Mouse (Mus musculus): Measurements from ENCODE around the gene Grin1.

Grin1 gene

DNA sequence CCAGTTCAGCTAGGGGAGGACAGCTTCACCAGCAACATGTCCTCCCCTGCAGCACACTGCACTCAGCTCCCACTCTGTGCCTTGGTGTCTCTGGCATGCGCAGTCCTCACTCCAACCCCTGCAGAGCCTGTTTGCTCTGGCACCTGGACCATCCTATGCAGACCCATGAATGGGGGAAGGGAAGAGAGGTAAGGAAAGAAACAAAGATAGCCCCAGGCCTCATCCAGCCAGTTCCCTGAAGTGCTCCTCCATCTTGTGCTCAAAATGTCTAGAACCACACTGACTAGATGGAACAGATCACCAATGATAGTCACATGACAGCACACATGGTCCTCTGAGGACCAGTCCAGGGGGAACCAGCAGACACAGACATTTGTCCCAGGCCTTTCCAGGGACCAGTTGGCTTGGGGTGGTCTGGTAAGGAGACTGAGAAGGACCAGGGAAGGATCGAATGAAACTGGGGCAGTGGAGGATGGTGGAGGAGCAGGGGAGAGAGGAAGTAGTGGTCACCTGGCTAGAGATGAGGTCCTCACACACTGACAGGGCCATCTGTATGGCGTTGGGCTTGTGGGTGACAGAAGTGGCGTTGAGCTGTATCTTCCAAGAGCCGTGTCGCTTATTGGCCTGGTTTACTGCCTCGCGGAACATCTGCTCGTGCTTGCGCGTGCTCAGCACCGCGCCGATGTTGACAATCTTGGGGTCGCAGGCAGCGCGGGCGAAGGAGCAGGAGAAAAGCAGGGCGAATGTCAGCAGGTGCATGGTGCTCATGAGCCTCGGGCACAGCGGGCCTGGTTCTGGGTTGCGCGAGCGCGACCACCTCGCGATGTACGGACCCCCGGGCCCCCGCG is 644 bp downstream of the Grin1 start:
- in situ Hi-C loops (cut with MboI; ENCODE audit: low sequenced_read_pairs) = no loop called here

DNA sequence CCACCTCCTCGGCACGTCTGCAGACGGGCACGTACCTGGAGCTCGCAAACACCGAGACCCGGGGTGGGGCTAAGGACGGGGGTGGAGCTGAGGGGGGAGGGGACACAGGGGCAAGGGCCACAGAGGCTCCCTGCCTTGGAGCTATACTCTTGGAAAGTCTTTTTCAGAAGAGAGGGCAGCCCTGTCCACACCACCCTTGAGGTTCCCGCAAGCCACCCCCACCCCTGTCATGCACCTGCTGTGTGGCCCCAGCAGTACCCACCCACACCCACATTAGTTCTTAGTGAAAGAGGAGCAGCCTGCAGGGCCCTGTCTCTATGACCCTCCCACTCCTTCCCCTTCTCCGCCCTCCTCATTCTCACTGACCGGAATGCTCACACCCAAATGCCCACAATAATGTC is 7.5 kb downstream of the Grin1 start:
- in situ Hi-C loops (cut with MboI; ENCODE audit: low sequenced_read_pairs) = no loop called here

DNA sequence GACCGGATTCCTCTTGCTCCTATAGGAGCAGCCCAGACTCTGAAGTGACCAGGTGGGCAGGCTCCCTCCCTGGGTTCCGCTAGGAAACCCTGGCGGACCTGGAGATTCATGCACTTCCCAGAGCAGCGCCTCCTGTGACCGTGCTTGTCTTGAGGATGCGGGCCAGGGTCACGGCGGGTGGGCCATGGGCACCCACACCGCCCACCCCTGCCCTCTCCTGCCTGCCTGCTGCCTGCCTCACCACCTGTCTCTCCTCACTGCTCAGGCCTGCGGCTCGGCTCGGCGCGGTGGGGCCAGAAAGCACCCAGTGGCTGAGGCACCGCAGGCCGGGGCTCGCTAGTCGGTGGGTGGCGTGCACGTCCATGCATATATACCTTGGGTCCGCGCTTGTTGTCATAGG is 8.0 kb downstream of the Grin1 start:
- in situ Hi-C loops (cut with MboI; ENCODE audit: low sequenced_read_pairs) = no loop called here

DNA sequence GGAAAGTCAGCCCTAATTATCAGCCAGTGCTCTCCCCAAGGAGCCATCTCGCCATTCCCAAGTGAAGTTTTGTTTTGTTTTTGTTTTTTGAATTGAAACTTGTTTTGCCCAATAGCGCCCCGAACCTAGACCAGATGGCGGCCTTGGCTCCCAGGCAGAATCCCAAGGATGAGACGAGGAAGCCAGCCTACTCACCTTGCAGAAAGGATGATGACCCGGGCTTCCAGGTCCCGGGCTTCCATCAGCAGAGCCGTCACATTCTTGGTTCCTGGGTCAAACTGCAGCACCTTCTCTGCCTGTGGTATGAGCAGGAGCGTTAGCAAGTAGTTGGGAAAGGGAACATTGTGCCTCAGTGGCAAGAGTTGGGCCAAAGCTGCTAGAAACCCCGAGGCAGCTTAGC is 8.8 kb downstream of the Grin1 start:
- in situ Hi-C loops (cut with MboI; ENCODE audit: low sequenced_read_pairs) = no loop called here

DNA sequence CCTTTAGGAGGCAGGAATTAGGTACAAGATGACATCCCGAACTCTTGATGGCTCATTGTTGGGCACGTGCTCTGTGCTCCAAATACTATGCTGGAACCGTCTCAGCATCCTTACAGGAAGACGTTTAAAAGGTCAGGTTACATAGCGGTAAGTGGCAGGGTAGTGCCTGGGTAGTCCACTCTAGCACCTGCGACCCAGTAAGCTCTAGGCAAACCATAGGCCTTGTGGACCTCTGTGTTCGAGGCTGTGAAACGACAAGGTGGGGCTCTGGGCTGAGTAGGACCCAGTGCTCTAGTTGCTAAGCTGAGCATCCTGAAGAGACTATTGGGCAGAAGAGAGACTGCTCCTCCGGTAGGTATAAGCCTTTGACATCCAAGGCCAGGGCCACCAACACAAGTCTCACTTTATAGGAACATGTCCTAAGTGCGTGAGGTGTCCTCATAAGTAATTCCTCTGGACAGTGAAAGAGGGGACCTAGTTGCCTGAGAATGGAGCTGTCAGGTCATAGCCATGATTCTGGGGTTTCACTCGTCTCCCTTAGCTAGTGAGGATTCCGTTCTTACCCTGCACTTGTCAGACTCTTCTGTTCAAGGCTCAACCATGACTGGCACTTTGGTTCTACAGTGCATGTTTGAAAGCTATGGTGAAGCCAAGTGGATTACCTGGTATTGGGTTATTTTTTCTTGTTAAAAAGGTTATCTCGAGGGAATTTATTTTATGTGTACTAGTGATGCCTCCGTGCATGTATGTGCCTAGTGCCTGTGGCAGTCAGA is 13.2 kb downstream of the Grin1 start:
- in situ Hi-C loops (cut with MboI; ENCODE audit: low sequenced_read_pairs) = no loop called here

DNA sequence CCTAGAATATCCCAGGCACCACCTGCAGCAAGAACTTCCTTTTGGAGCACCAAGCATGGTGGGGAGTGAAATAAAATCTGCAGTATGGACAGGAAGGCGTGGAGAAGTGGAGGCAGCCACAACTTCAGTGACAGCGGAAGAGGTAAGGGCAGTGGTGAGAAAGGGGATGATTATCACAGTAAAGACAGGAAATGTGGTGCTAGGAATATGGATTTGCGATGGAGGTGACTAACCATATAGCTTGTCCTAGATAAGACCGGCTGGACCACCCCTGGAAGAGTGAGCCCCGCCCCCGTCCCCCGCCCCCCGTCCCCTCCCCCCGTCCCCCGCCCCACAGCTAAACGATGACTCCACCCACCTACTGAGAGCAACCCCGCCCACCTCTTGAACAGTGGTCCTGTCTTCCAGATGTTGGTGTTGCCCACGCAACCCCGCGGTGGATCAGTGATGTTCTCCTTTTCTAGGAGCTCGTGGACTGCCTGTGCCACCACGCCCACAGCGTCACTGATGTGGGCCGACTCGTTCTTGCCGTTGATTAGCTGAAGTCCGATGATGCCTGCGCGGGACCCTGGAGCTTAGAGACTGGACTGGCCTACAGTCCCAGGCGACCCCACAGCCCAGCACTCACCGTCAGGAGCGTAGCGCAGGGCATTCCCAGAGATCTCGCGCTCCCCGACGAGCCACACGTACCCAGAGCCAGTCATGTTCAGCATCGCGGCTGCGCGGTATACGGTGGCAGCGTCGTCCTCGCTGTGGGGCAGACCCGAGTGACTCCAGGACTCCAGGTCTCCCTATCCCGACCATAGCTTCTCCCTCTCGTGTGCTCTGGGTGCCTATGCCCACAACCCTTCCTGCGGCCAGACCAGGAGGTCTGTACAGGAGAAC is 14.1 kb downstream of the Grin1 start:
- in situ Hi-C loops (cut with MboI; ENCODE audit: low sequenced_read_pairs) = no loop called here

DNA sequence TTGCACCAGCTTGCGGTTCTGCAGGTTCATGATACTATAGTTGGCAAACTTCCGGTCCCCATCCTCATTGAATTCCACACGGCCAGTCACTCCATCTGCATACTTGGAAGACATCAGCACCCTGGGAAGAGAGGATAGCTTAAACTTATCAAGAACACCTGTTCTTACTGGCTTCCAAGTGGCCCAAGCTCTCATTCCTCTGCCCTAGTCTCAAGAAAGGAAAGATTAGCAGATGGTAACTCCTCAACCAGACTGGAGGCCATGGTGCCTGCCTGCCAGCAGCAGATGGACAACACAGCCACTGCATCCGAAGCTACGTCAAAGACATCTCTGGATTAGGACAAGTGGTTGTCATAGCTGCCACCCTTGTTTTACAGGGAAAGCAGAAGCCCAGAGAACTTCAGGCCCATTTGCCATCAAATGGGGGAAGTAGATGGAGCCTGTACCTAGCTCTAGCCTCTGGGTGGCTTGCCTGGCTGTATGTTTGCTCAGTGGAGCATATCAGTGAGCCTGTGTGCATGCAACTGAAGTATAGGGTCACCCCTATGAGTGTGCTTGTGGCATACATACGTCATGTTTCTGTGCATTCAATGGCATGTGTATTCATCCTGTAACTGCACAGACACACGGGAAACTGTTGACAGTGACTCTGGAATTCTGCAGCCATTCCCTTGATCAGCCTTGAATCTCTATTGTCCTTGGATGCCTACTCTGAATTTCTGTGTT is 14.9 kb downstream of the Grin1 start:
- in situ Hi-C loops (cut with MboI; ENCODE audit: low sequenced_read_pairs) = no loop called here

DNA sequence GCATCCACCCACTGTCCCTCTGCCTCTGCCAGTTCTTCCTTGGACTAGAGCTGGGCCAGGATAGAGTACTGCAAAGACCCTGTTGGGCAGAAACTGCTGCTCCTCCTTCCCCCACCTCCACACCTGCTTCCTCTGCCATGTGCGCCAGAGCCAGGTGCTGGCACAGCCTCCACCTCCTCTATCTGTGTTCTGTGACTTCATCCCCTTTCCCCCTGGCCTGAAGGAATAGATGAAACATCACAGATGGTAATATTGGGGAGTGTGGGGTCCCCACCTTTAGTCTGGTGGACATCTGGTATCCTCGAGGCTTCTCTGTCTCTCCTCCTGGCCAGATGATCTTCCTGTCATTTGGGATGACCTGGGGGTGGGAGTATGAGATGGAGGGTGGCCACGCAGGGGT is 15.5 kb downstream of the Grin1 start:
- in situ Hi-C loops (cut with MboI; ENCODE audit: low sequenced_read_pairs) = no loop called here

DNA sequence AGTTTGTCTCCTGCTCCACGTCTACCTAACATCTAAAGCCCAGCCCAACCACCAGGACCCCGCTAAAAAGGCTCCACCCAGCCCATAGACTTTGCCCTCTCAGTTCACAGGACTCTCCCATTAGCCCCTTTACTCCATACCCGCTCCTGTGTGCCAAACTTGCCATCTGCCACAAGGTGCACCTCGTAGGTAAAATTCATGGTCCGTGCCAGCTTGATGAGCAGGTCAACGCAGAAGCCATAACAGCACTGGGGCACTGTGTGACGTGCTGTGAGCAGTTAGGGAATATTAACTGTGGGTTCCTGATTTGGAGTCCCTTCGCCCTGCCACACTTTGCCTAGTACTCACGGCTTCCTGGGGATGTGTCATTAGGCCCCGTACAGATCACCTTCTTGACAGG is 20.9 kb downstream of the Grin1 start:
- in situ Hi-C loops (cut with MboI; ENCODE audit: low sequenced_read_pairs) = no loop called here

DNA sequence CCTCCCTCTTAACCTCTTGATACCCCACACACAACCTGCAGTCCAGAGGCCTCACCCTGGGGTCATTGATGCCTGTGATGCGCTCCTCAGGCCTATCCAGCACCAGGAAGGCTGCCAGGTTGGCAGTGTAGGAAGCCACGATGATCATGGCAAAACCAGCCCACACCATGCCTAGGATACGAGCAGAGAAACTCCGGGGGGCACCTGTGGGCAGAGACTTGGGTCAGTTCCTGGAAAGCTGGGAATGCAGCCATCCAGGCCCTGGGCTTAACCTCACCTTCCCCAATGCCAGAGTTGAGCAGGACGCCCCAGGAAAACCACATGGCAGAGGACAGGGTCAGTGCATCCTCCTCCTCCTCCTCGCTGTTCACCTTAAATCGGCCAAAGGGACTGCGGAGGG is 21.9 kb downstream of the Grin1 start:
- in situ Hi-C loops (cut with MboI; ENCODE audit: low sequenced_read_pairs) = no loop called here

DNA sequence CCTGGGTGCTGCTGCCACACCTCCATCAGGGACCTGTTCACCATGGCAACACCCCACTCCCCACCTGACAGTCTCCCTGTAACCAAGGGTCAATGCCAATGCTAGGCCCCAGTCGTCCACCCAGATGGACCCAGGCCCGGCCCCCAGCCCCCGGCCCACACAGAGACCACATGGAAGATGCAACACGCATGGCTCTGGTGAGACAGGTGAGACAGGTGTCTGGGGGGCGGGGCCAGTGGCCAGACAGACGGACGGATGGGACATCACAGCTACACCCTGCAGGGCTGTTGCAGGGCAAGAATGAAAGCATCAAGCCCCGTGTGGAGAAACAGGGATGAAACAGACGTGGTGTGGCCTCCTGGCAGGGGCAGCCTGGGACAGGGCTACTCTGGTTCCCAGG is 25.3 kb downstream of the Grin1 start:
- in situ Hi-C loops (cut with MboI; ENCODE audit: low sequenced_read_pairs) = no loop called here

DNA sequence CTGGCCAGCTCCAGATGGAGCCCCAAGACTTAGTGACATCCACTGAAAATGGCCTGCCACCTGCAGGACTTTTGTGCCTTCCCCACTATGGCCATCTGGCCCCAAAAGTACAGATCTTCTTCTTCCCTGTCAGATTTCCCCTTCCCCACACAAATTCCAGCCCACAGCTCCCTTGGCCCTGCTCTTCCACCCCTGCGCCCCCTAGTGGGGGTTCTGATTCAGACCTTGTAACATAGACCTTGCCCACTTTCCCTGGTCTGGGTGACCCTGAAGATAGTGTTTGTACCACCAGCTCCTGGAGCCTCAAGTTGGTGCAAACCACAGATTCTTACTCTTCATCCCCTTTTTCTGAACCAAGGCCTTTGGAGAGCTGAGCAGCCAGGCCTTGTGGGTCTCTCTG is 26.1 kb downstream of the Grin1 start:
- in situ Hi-C loops (cut with MboI; ENCODE audit: low sequenced_read_pairs) = no loop called here

DNA sequence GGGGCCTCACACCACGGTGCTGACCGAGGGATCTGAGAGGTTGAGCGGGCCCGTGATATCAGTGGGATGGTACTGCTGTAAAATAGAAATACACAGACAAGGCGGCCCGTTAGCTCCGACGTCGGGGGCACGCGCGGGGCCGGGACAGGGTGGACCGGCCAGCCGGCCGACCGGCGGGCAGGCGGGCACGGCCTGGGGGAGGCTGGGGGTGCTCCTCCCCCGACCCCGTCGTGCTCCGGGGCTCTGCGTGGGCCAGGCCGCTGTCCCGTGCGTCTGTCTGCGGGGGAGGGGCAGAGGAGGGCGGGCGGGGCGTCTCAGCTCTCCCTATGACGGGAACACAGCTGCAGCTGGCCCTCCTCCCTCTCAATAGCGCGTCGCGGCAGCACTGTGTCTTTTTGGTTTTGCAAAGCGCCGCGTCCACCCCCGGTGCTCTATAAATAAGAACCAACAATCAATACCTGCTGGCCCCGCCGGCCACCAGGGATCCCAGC is 26.9 kb downstream of the Grin1 start:
- in situ Hi-C loops (cut with MboI; ENCODE audit: low sequenced_read_pairs) = no loop called here

DNA sequence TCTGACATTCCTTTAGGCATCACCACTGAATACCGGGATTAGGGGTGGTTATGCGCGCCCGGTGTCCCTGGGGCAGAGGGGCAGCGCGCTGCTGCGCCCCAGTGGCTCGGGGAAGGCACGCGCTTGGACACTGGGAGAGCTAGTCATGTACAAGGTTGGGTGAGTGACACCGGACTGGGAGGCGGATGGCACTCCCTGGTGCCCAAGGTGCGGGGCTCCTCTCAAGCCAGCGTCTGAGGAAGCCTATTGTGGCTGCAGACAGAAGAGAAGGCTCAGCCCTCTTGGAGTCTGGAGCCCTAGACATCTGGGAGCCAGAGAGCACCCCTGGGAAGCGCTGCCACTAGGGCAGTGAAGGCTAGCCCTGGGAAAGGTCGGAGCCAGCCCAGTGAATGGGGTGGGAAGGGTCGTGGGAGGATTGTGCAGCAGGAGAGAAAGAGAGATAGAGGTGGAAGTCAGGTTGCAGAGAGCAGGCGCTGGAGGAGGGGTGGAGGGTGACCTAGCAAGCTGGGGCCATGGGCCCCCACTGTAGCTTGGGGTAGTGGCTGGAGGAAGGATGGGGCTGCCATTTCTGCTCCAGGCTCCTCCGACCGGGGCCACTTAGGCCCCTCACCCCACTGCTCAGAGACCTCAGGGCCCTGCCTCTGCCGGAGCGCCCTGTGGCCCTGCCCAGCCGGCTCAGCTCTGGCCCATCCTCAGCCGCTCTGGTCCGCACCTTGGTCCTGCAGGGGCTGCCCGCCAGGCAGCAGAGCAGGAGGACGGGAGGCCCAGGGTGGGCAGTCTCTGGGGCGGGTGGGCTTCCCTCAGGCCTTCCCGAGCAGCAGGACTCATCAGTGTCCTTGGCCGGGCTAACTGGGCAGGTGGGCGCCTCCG is 27.6 kb downstream of the Grin1 start:
- in situ Hi-C loops (cut with MboI; ENCODE audit: low sequenced_read_pairs) = no loop called here

DNA sequence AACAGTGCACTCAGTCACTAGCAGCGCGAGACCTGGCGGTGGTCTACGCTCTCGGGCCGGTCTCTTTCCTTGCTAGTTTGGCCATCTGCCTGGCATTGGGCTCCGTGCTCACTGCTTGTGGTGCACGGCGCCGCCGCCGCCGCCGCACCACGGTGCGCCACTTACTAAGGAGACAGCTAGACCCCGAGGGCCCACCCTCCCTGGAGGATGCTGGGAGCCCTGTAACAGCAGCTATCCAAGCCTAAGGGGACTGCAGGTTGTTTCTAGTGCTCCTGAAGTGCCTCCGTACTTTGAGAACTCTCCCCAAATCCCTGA is 28.2 kb downstream of the Grin1 start:
- in situ Hi-C loops (cut with MboI; ENCODE audit: low sequenced_read_pairs) = no loop called here

DNA sequence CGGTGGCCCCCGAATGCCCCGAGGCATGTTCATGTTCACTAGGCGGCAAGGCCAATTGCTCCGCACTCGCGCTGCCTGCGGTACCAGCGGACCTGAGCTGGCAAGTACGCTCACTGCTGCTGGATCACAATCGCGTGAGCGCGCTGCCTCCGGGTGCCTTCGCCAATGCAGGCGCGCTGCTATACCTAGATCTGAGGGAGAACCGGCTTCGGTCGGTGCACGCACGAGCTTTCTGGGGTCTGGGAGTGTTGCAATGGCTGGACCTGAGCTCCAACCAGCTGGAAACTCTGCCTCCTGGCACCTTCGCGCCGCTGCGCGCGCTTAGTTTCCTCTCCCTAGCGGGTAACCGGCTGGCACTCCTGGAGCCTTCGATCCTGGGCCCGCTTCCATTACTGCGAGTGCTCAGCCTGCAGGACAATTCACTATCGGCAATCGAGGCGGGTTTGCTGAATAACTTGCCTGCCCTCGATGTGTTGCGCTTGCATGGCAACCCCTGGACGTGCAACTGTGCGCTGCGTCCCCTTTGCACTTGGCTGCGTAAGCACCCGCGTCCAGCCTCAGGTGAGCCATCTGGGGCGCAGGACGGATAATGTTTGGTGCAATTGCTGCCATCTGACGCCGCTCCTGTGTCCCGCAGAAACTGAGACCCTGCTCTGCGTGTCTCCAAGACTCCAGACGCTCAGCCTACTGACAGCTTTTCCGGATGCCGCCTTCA is 28.7 kb downstream of the Grin1 start:
- in situ Hi-C loops (cut with MboI; ENCODE audit: low sequenced_read_pairs) = no loop called here

DNA sequence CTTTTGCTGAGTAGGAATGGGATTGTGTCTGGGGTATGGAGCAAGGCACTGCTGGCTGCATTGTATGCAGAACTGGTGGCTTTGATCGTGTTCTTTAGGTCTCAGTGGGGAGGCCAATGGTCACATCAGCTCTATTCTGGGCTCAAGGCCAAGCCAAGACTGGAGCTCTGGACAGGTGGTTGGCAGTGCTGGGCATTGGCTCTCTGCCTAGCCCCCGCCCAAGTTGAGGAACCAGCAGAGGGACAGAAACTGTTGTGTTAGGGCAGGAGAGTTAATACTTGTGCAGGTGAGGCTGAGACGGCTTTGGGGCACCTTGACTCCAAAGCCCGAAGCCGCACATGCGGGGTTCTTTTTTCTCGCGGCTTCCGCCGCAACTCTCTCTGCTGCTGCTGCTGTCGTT is 29.3 kb downstream of the Grin1 start, which contains the start of gene Lrrc26:
TSS of gene Lrrc26 (plus strand) at position 265 of the 400 bp plus-strand sequence.
- in situ Hi-C loops (cut with MboI; ENCODE audit: low sequenced_read_pairs) = no loop called here

DNA sequence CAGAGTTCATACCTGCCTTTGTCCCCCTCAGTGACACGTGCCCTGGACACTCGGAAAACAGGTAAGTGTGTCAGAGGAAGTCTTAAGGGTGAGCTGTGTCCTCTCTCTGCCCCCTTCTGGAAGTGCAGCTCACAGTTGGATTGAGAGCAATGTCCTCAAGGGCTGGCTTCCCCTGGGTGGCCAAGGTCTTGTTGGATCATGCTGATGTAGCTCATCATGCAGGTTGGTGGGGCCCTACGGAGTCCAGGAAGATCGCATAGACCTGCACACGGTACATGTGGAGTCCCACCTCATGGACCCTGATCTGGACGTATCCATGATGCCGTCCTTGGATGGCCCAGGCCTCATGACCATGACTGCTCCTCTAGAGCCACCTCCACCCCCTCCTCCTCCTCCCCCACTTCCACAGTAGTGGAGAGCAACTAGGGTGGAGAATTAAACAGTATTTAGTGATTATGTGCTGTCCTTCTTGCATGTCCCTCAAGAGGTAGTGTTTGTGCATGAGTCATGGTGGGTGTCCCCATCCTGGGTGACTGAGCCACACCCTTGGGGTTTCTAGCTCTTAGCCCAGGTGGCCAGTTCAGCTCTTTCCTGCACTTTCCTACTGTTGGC is 30.1 kb downstream of the Grin1 start:
- in situ Hi-C loops (cut with MboI; ENCODE audit: low sequenced_read_pairs) = no loop called here

All from CH12F3 (cell line).